Mouse (Mus musculus) embryonic fibroblast, embryonic 13.5 days (primary cell): ENCODE measurements around the gene Rab26.

Experiments
- CTCF ChIP-seq: IDR thresholded peaks from 2 replicates; pipeline ENCODE4 v1.5.1; 2011; ENCODE audit warnings: mild to moderate bottlenecking, control low read depth, low read length, moderate library complexity, borderline replicate concordance; ENCODE audit not compliant: insufficient read depth
- POLR2A ChIP-seq: IDR thresholded peaks from 2 replicates; pipeline ENCODE4 v1.6.1; 2011; ENCODE audit warnings: low read depth, mild to moderate bottlenecking, control low read depth, low read length, moderate library complexity

DNA sequence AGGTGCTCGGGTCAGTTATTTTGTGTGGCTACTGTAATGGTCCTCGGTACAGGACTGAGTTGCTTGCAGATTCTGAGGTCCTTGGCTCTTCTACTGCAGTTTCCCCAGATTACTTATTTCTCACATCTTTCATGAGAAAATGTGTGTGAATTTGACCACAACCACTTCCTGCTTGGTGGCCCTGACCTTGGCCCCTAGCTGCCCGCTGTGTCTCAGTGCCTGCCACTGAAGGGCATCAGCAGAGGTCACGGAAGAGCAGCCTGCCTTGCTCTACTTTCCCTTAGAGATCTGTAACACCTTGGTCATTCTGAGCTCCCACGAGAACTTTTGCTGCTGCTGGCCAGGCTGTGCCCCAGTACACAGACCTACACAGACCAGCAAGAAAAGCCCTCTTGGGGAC lies 29.6 kb upstream of the Rab26 start:
- TF ChIP-seq CTCF (no peak), POLR2A (no peak)
